Mouse (Mus musculus): ENCODE measurements around the gene Pbld2. TPM values are rescaled to one million over a fixed set of nuclear protein-coding genes. Genes with fewer than 3 reads are reported as not detected.
A peak's percentile ranks its signal among the peaks of the same experiment; 100 is the strongest.

Gene Pbld2
- 1 to 10 TPM; 1.7 to 3.4 (median 2.6) TPM for total RNA-seq (2022)

- DNase-seq (ENCODE audit: low spot score in 2 of 2), result peak; percentile 98
These were observed at the start of gene Pbld2, which contains the start of gene Hnrnph3 for GRCm38 (mm10) chr10:63023749-63024579. Gene Pbld2 (plus strand): TSS chr10:63024315. Gene Hnrnph3 (minus strand): TSS chr10:63024217.

- no peak for DNase-seq (ENCODE audit: low spot score in 2 of 2)
These were observed 44.5 kb upstream of the Pbld2 start for GRCm38 (mm10) chr10:62979667-62980038.

GRCm38 (mm10) chr10:62980039-62980954 is 43.8 kb upstream of the Pbld2 start, which contains the start of gene Rufy2:
Gene Rufy2 (plus strand): TSS chr10:62980223.
- DNase-seq (ENCODE audit: low spot score in 2 of 2), result peak; percentile 82 to 86

GRCm38 (mm10) chr10:62984072-62984471 is 40.0 kb upstream of the Pbld2 start:
- no peak for DNase-seq (ENCODE audit: low spot score in 2 of 2)

GRCm38 (mm10) chr10:62984495-62984894 is 39.6 kb upstream of the Pbld2 start:
- DNase-seq (ENCODE audit: low spot score in 2 of 2), result no peak

GRCm38 (mm10) chr10:62987341-62987740 is 36.8 kb upstream of the Pbld2 start:
- DNase-seq (ENCODE audit: low spot score in 2 of 2), result no peak

- no peak for DNase-seq (ENCODE audit: low spot score in 2 of 2)
These were observed 33.5 kb upstream of the Pbld2 start for GRCm38 (mm10) chr10:62990636-62991035.

GRCm38 (mm10) chr10:62993991-62994390 is 30.1 kb upstream of the Pbld2 start:
- no peak for DNase-seq (ENCODE audit: low spot score in 2 of 2)

- DNase-seq (ENCODE audit: low spot score in 2 of 2), result no peak
These were observed 23.5 kb upstream of the Pbld2 start for GRCm38 (mm10) chr10:63000584-63000983.

- no peak for DNase-seq (ENCODE audit: low spot score in 2 of 2)
These were observed 20.9 kb upstream of the Pbld2 start for GRCm38 (mm10) chr10:63003252-63003651.

- DNase-seq (ENCODE audit: low spot score in 2 of 2), result no peak
These were observed 19.6 kb upstream of the Pbld2 start for GRCm38 (mm10) chr10:63004556-63004955.

GRCm38 (mm10) chr10:63008193-63008592 is 15.9 kb upstream of the Pbld2 start:
- no peak for DNase-seq (ENCODE audit: low spot score in 2 of 2)

GRCm38 (mm10) chr10:63010268-63010667 is 13.8 kb upstream of the Pbld2 start:
- no peak for DNase-seq (ENCODE audit: low spot score in 2 of 2)

GRCm38 (mm10) chr10:63011556-63011955 is 12.6 kb upstream of the Pbld2 start:
- no peak for DNase-seq (ENCODE audit: low spot score in 2 of 2)

GRCm38 (mm10) chr10:63013476-63013875 is 10.6 kb upstream of the Pbld2 start:
- DNase-seq (ENCODE audit: low spot score in 2 of 2), result no peak

- DNase-seq (ENCODE audit: low spot score in 2 of 2), result no peak
These were observed 9.9 kb upstream of the Pbld2 start for GRCm38 (mm10) chr10:63014168-63014567.

- DNase-seq (ENCODE audit: low spot score in 2 of 2), result no peak
These were observed 4.8 kb upstream of the Pbld2 start for GRCm38 (mm10) chr10:63019304-63019703.

GRCm38 (mm10) chr10:63021702-63022101 is 2.4 kb upstream of the Pbld2 start:
- DNase-seq (ENCODE audit: low spot score in 2 of 2), result no peak

- no peak for DNase-seq (ENCODE audit: low spot score in 2 of 2)
These were observed 1.5 kb upstream of the Pbld2 start for GRCm38 (mm10) chr10:63022541-63023120.

GRCm38 (mm10) chr10:63023121-63023748 is 880 bp upstream of the Pbld2 start:
- DNase-seq (ENCODE audit: low spot score in 2 of 2), result peak; percentile 48 to 59

GRCm38 (mm10) chr10:63024580-63024910 is 430 bp downstream of the Pbld2 start:
- DNase-seq (ENCODE audit: low spot score in 2 of 2), result no peak

Data from left cerebral cortex, adult 8-10 months (tissue).